Mouse (Mus musculus): ENCODE measurements at regions not wholly inside any gene's neighbourhood (a gene's known extent, or its start where the extent isn't known, plus 50 kb on each side); places are given as distances from the start of the nearest gene placed in this dataset.

DNA sequence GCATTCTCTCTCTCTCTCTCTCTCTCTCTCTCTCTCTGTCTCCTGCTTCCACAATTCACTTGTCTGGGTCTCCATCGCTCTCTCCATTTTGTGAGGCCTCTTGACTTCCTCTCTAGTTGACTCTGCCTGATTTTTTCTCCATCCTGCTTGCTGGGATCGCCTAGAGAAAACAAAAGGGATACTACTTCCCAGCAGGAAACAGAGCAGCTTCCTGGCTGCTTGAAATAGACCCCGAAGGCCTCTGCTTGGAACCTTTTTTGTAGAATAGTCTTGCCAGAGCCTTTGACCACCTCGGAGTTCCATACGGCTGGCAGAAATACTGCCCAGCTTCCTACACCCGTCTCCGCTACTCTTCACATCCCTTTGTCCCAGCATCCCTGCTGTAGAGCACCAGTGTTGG is 210.7 kb downstream of the Zfp36l1 start:
- 49% methylated on average over 7 of the region's 7 CpGs for WGBS
- H3K36me3 ChIP-seq (ENCODE audit: insufficient read depth), result no peaks in the 10 kb centered on the region
- no peak overlapping the region for H3K27ac ChIP-seq (ENCODE audit: low read depth, low read length)
- no peaks in the 10 kb centered on the region for H3K9me3 ChIP-seq (ENCODE audit: low read length)
- no peak for ATAC-seq
- no peak for TF ChIP-seq CTCF (IDR thresholded peaks at IDR 0.05; ENCODE audit: low read depth)
- H3K27me3 ChIP-seq (ENCODE audit: insufficient read depth, low read length), result no peaks in the 10 kb centered on the region
- no peak for DNase-seq
- no peak overlapping the region for H3K4me2 ChIP-seq (ENCODE audit: low read depth)
- H3K9ac ChIP-seq, result no peak overlapping the region
- no peaks in the 10 kb centered on the region for H3K4me1 ChIP-seq (ENCODE audit: insufficient read depth)
- H3K4me3 ChIP-seq (ENCODE audit: low read depth, low read length), result no peak overlapping the region

GRCm38 (mm10) chr12:79898198-79898930 is 214.4 kb downstream of the Zfp36l1 start:
- H3K9me3 ChIP-seq (ENCODE audit: low read length), result no peaks in the 10 kb centered on the region
- no peaks in the 10 kb centered on the region for H3K27me3 ChIP-seq (ENCODE audit: insufficient read depth, low read length)
- H3K4me1 ChIP-seq (ENCODE audit: insufficient read depth), result 0 out of 2 replicates have a peak, but pooled peaks cover 5% of the 10 kb centered on the region
- 20% methylated on average over 12 of the region's 12 CpGs for WGBS
- H3K27ac ChIP-seq (ENCODE audit: low read depth, low read length), result no peak overlapping the region
- no peak overlapping the region for H3K4me2 ChIP-seq (ENCODE audit: low read depth)
- ATAC-seq (no peak), DNase-seq (no peak)
- H3K36me3 ChIP-seq (ENCODE audit: insufficient read depth), result no peaks in the 10 kb centered on the region
- H3K4me3 ChIP-seq (ENCODE audit: low read depth, low read length), result no peak overlapping the region
- H3K9ac ChIP-seq, result no peak overlapping the region
- no peak for TF ChIP-seq CTCF (IDR thresholded peaks at IDR 0.05; ENCODE audit: low read depth)

GRCm38 (mm10) chr12:79895975-79896374 is 216.8 kb downstream of the Zfp36l1 start:
- Histone ChIP-seq H3K4me2 (ENCODE audit: low read depth) (no peak overlapping the region), H3K4me3 (ENCODE audit: low read depth, low read length) (no peak overlapping the region), H3K36me3 (ENCODE audit: insufficient read depth) (no peaks in the 10 kb centered on the region), H3K27me3 (ENCODE audit: insufficient read depth, low read length) (no peaks in the 10 kb centered on the region), H3K9me3 (ENCODE audit: low read length) (no peaks in the 10 kb centered on the region), H3K9ac (no peak overlapping the region), H3K27ac (ENCODE audit: low read depth, low read length) (no peak overlapping the region), H3K4me1 (ENCODE audit: insufficient read depth) (0 out of 2 replicates have a peak, but pooled peaks cover 5% of the 10 kb centered on the region)
- 18% methylated on average over 6 of the region's 6 CpGs for WGBS
- ATAC-seq (no peak), DNase-seq (no peak)
- no peak for TF ChIP-seq CTCF (IDR thresholded peaks at IDR 0.05; ENCODE audit: low read depth)

GRCm38 (mm10) chr12:79895324-79895723 is 217.5 kb downstream of the Zfp36l1 start:
- DNase-seq, result no peak
- no peak overlapping the region for H3K4me2 ChIP-seq (ENCODE audit: low read depth)
- 13% methylated on average over 7 of the region's 7 CpGs for WGBS

GRCm38 (mm10) chr12:79892871-79893270 is 219.9 kb downstream of the Zfp36l1 start:
- H3K27me3 ChIP-seq (ENCODE audit: insufficient read depth, low read length), result no peaks in the 10 kb centered on the region
- H3K4me2 ChIP-seq (ENCODE audit: low read depth), result no peak overlapping the region
- TF ChIP-seq CTCF (IDR thresholded peaks at IDR 0.05; ENCODE audit: low read depth), result no peak
- no peak for DNase-seq
- no peak overlapping the region for H3K4me3 ChIP-seq (ENCODE audit: low read depth, low read length)
- 0 out of 2 replicates have a peak, but pooled peaks cover 5% of the 10 kb centered on the region for H3K4me1 ChIP-seq (ENCODE audit: insufficient read depth)
- 88% methylated on average over 8 of the region's 8 CpGs for WGBS
- H3K9ac ChIP-seq, result no peak overlapping the region
- no peaks in the 10 kb centered on the region for H3K9me3 ChIP-seq (ENCODE audit: low read length)
- no peaks in the 10 kb centered on the region for H3K36me3 ChIP-seq (ENCODE audit: insufficient read depth)
- no peak overlapping the region for H3K27ac ChIP-seq (ENCODE audit: low read depth, low read length)
- no peak for ATAC-seq

More at GRCm38 (mm10) chr12:79895324-79895723, 217.5 kb downstream of the Zfp36l1 start:
- Histone ChIP-seq H3K9ac (no peak overlapping the region), H3K27me3 (ENCODE audit: insufficient read depth, low read length) (no peaks in the 10 kb centered on the region), H3K4me3 (ENCODE audit: low read depth, low read length) (no peak overlapping the region), H3K36me3 (ENCODE audit: insufficient read depth) (no peaks in the 10 kb centered on the region), H3K9me3 (ENCODE audit: low read length) (no peaks in the 10 kb centered on the region), H3K4me1 (ENCODE audit: insufficient read depth) (0 out of 2 replicates have a peak, but pooled peaks cover 5% of the 10 kb centered on the region), H3K27ac (ENCODE audit: low read depth, low read length) (no peak overlapping the region)
- ATAC-seq, result no peak
- no peak for TF ChIP-seq CTCF (IDR thresholded peaks at IDR 0.05; ENCODE audit: low read depth)

DNA sequence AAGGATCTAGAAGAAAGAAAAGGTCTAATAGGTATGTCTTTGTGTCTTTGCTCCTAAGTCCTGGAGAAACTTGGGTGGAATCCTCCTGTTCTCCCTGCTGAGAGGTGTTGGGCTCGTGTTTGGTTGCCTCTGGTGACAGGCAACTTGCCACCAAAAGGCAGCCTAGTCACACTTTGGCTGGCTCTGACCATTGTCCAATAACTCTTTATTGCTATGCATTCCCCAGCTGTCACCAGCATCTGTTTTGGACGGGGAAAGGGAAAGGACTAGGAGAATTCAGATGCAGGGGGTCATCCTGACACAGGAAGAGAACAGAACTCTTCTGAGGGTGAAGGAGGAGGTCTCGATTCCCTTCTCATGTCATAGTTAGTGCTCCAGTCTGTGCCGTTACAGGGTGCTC is 220.9 kb downstream of the Zfp36l1 start:
- Histone ChIP-seq H3K9ac (no peak overlapping the region), H3K27me3 (ENCODE audit: insufficient read depth, low read length) (no peaks in the 10 kb centered on the region), H3K36me3 (ENCODE audit: insufficient read depth) (no peaks in the 10 kb centered on the region), H3K27ac (ENCODE audit: low read depth, low read length) (no peak overlapping the region), H3K4me1 (ENCODE audit: insufficient read depth) (0 out of 2 replicates have a peak, but pooled peaks cover 5% of the 10 kb centered on the region), H3K4me3 (ENCODE audit: low read depth, low read length) (no peak overlapping the region), H3K9me3 (ENCODE audit: low read length) (no peaks in the 10 kb centered on the region), H3K4me2 (ENCODE audit: low read depth) (no peak overlapping the region)
- WGBS, result 74% methylated on average over 4 of the region's 4 CpGs
- no peak for TF ChIP-seq CTCF (IDR thresholded peaks at IDR 0.05; ENCODE audit: low read depth)
- DNase-seq (no peak), ATAC-seq (no peak)

DNA sequence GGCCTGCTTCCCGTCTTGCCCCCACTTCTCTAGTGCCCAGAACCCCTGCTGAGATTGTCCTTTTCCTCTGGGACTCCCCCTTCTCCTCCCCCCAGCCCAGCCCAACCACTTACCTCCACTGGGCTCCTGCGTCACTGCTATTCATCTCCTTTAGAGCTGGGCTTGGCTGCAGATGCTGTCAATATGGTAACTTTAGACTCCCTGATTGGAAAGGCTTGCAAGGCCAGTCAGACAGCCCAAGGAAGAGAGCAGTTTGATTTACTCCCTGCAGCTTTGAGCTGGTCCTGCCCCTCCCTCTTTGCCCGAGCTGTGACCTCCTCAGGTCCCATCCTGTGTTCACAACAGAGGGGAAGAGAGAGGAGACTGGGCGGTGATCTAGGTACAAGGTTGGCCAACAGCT is 221.9 kb downstream of the Zfp36l1 start:
- Histone ChIP-seq H3K4me3 (ENCODE audit: low read depth, low read length) (no peak overlapping the region), H3K27me3 (ENCODE audit: insufficient read depth, low read length) (no peaks in the 10 kb centered on the region), H3K9me3 (ENCODE audit: low read length) (no peaks in the 10 kb centered on the region), H3K9ac (no peak overlapping the region), H3K4me2 (ENCODE audit: low read depth) (no peak overlapping the region), H3K27ac (ENCODE audit: low read depth, low read length) (no peak overlapping the region), H3K36me3 (ENCODE audit: insufficient read depth) (no peaks in the 10 kb centered on the region), H3K4me1 (ENCODE audit: insufficient read depth) (0 out of 2 replicates have a peak, but pooled peaks cover 5% of the 10 kb centered on the region)
- no peak for DNase-seq
- WGBS, result 32% methylated on average over 4 of the region's 4 CpGs
- ATAC-seq, result no peak
- no peak for TF ChIP-seq CTCF (IDR thresholded peaks at IDR 0.05; ENCODE audit: low read depth)
